In the genomic region with DNA sequence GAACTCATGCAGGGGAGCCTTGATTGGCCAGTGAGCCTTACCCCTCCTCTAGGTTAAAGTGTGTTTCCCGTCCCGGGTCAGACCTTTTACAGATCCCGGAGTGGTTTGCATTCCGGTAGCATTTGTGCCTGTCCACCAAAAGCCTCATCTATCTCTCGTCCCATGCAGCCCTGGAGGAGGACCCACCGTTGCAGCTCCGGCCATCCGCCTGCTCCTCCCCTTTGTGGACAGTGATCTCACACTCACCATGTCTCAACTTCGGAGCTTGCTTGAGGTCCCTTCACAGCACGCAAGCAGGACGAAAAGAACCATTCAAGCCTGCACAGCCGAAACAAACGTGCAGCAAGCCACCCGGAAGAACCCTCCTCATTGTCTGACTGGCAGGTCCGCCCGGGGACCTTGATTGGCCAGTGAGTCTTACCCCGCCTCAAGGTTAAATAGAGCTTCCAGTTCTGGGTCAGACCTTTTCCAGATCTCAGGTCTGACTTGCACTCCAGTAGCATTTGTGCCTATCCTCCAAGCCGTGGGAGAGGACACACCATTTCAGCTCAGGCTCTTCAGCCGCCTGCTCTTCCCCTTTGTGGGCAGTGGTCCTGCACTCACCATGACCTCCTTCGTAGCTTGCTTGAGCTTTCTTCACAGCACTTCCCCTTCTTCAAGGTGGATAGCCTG, we compare ENCODE assay signal across 8 mouse cellular contexts.
DNase-seq lines count a peak whose midpoint lies in the region; ATAC-seq and TF ChIP-seq lines count a peak whose summit lies in the region.

No protein-coding gene starts in this region.

- H3K4me1 ChIP-seq in hindbrain, postnatal 0 days (ENCODE audit: insufficient read depth, low read length): no peaks in the 10 kb centered on the region

- ATAC-seq in common myeloid progenitor, adult 5-6 weeks (replicated peaks; ENCODE audit: low read depth, poor library complexity, severe bottlenecking): peak; percentile 88
- ATAC-seq in hindbrain, postnatal 0 days: peak; percentile 98
- ATAC-seq in megakaryocyte, adult 5-6 weeks (ENCODE audit: poor library complexity, severe bottlenecking): peak; percentile 91

- peak; percentile 94 for DNase-seq in ZHBTc4 (ENCODE audit: low read depth, low spot score)
- peak; percentile 85 for DNase-seq in gastrocnemius, adult 2 months
- DNase-seq in hindbrain, postnatal 0 days (ENCODE audit: low spot score): peak; percentile 90
- DNase-seq in left cerebral cortex, adult 2 months (ENCODE audit: extremely low spot score in 1 of 2, low spot score in 2 of 2): peak; percentile 83 to 84
- peak; percentile 85 to 87 for DNase-seq in right cerebral cortex, adult 2 months (ENCODE audit: low spot score in 2 of 2)
- DNase-seq in urinary bladder, postnatal 14 days (ENCODE audit: low spot score): peak; percentile 77

- intact Hi-C loops in gastrocnemius, adult 2 months (cut with DNase I): loop anchor here (5.0 kb wide), 1 partner anchor 87 kb away; no protein-coding TSS in a partner anchor
- intact Hi-C loops in left cerebral cortex, adult 2 months (cut with DNase I): loop anchor here (2.0 to 5.0 kb wide), 2 partner anchors 86 to 1632 kb away; no protein-coding TSS in a partner anchor

- TF ChIP-seq CTCF in gastrocnemius, adult 2 months (IDR thresholded peaks at IDR 0.05): no peak
- no peak for TF ChIP-seq CTCF in hindbrain, postnatal 0 days (IDR thresholded peaks at IDR 0.05; ENCODE audit: low read depth)
- TF ChIP-seq CTCF in left cerebral cortex, adult 2 months (IDR thresholded peaks at IDR 0.05): no peak

- no peaks in the 10 kb centered on the region; the same call in 1 of the 2 replicates for H3K36me3 ChIP-seq in hindbrain, postnatal 0 days (ENCODE audit: insufficient read depth, low read length)

- peak overlapping the region; percentile 51 for H3K9ac ChIP-seq in hindbrain, postnatal 0 days (replicated peaks; ENCODE audit: low read length)

- peaks cover 5% of the 10 kb centered on the region; the same call in 1 of the 2 replicates for H3K9me3 ChIP-seq in hindbrain, postnatal 0 days (ENCODE audit: low read length)

- H3K4me2 ChIP-seq in hindbrain, postnatal 0 days (ENCODE audit: low read depth, low read length): peak overlapping the region; percentile 70

- H3K27me3 ChIP-seq in hindbrain, postnatal 0 days (ENCODE audit: insufficient read depth, low read length): no peaks in the 10 kb centered on the region

- 2% methylated on average over 20 of the region's 20 CpGs for WGBS in hindbrain, postnatal 0 days

- peak overlapping the region; percentile 85 for H3K27ac ChIP-seq in gastrocnemius, adult 2 months
- H3K27ac ChIP-seq in hindbrain, postnatal 0 days: peak overlapping the region; percentile 85
- peak overlapping the region; percentile 78 for H3K27ac ChIP-seq in left cerebral cortex, adult 2 months

- H3K4me3 ChIP-seq in gastrocnemius, adult 2 months: peak overlapping the region; percentile 87
- peak overlapping the region; percentile 56 for H3K4me3 ChIP-seq in hindbrain, postnatal 0 days (ENCODE audit: low read length)
- peak overlapping the region; percentile 57 for H3K4me3 ChIP-seq in left cerebral cortex, adult 2 months

Comparison
In these comparisons a context has a peak if more than half of its experiments do, and no peak if none do; other contexts are left out.
1. Peak in every context shown above with its lines: DNase-seq, ATAC-seq, H3K4me3 ChIP-seq and H3K27ac ChIP-seq.